Mouse (Mus musculus): ENCODE measurements at regions not wholly inside any gene's neighbourhood (a gene's known extent, or its start where the extent isn't known, plus 50 kb on each side); places are given as distances from the start of the nearest gene placed in this dataset.

DNA sequence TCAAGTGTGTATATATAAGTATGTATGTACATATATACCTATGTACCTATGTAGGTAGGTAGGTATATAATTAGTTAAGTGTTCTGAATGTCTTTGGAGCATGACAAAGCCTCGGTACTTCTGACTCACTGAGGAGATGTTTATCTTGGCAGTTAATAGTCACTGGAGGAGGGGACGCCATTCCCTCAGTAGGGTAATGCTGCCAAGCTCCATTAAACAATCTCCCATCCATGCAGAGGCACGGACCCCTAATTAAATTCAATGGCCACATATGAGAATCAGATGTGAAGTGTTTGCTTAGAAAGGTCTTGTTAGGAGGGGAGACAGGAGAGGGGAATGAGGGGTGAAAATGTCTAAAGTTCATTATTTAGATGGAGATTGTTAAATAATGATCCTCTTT, 99.3 kb downstream of the Fasl start:
- TF ChIP-seq POLR2A (IDR thresholded peaks at IDR 0.05; ENCODE audit: borderline replicate concordance, control insufficient read depth, low read depth, low read length) (no peak), CTCF (IDR thresholded peaks at IDR 0.05; ENCODE audit: control insufficient read depth, insufficient read depth, low read length) (no peak)
